Mouse (Mus musculus) hematopoietic stem cell, adult 5-6 weeks (primary cell): ENCODE results near the gene Ooep. TPM values are rescaled to one million over a fixed set of nuclear protein-coding genes. Genes with fewer than 3 reads are reported as not detected.

ENCODE experiments used
- ATAC-seq, 2 experiments: fragments of 125-278 bp in 1 of 2; replicated peaks in 1 of 2; 2 replicates each; pipeline ENCODE4 v1.8.0; 2016 to 2017; ENCODE audit warnings: inconsistent platforms in 2 of 2, mild to moderate bottlenecking in 2 of 2, moderate number of reproducible peaks in 2 of 2, low read depth in 1 of 2, moderate TSS enrichment in 1 of 2; ENCODE audit not compliant: low FRiP score in 2 of 2, poor library complexity in 2 of 2, severe bottlenecking in 2 of 2, insufficient read depth in 1 of 2, low TSS enrichment in 1 of 2
- total RNA-seq: library from RNA; stranded (forward); fragments of 172-1452, 232-1000 nt; gene quantifications from 2 replicates; pipeline ENCODE4 v1.2.3, GENCODE M21; 2017

The Ooep gene
- not detected in 2 replicates for total RNA-seq

DNA sequence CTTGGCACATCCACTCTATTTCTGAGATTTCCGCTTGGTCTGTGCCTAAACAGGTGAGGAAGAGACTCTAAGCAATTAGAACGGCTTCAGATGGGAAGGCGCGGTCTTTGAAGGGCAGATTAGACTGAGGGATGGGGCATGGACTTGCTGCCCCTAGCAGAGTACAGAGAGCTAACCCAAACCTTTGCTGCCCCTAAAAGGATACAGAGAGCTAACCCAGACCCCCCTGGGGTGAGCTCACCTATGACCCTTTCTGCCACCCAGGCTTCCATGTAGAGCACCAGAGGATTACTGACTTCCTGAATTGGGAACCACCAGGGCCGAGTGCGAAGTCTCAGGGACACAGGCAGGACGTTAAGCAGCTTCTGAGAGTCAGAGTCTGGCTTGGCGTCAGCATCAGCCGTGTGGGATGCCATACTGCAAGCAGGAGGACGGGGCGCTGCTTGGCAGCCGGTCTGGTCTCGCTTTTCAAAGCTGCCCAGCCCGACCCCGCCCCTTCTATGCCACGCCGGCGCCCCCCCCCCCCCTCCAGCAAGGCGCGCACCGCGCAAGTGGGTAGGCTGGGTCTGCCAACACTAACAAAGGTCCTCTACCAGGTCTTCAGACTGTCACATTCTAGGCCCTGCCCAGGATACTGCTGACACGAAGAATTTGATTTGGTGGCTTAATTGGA, at the start of gene Ooep:
Ooep (minus strand) TSS at position 613 of the 673 bp plus-strand sequence.
- peak; percentile 75 to 76 for ATAC-seq

DNA sequence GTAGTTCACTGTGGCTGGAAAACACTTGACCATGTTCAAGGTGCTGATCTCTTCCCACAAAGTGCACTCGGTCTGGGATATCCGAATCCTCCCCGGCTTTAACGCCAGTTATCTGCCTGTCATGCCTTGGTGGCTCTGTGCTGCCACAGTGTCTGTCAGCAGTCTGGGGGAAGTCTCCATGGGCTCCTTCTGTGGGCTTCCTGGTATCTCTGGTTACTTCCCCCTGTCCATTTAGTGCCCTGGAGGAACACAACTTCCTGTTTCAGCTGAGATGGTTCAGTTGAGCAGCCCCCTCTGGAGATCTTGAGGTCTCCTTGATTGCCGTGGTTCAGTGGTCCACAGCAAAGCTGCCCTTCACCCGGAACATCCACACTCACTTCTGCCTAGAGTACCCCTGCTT, 49.7 kb upstream of the Ooep start:
- peak; percentile 79 for ATAC-seq

- peak in 1 of 2 experiments; percentile 37; a peak in 1 of 4 replicates for ATAC-seq
Observed at GRCm38 (mm10) chr9:78427362-78427781, 48.8 kb upstream of the Ooep start.

GRCm38 (mm10) chr9:78401596-78401995, 23.1 kb upstream of the Ooep start:
- no peak for ATAC-seq

DNA sequence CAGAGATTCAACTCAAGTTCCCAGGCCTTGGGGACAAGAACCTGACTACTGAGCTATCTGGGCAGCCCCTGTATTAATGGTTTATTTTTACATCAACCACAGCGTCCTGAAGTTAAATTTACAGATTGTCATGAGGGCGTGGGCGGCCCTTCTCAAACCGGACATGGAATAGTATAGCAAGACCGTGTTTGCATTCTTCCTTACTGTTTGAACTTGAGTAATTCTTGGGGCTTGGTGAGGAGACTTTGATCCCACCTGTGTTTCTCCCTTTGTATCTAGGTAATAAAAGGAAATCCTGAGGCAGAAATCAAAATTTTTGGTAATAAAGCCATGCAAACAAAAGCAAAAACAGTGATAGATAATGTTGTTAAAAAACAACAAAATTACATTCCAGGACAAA, 22.0 kb upstream of the Ooep start:
- ATAC-seq, result no peak

GRCm38 (mm10) chr9:78396517-78396916, 18.0 kb upstream of the Ooep start:
- no peak for ATAC-seq

DNA sequence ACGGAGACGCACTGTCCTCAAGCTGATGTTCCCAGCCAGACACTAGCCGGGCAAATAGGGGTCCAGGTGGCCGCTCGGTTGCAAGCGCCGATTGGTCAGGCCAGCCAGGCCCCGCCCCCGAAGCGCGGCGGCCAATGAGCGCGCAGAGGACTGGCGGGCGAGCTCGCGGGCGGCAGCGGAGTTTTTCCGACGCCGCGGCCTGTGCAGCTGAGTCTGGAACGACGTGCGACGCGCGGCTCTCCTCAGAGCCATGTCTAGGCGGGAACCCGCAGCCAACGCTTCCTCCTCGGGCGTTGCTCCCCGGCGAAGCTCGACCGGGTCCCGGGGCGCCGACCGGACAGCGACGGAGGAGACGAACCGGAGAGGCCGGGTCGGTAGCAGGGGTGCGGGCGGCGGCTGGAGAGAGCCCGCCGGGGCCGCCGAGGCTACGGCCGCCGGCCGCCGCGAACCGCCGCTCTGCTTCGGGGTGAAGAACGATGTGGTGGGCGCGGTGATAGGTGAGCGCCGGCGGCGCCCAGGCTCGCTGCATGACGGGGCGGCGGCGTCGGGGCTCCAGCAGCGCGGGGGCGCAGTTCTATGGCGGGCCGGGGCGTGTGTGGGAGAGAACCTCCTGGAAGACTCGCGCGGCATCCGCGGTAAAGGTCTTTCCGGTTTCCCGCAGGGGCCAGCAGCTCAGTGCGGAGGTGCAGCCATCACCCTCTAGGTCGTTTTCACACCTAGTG, 17.3 kb upstream of the Ooep start, which contains the start of gene Ddx43:
Ddx43 (plus strand) TSS at position 148 of the 722 bp plus-strand sequence.
- ATAC-seq, result peak; percentile 51 to 52

DNA sequence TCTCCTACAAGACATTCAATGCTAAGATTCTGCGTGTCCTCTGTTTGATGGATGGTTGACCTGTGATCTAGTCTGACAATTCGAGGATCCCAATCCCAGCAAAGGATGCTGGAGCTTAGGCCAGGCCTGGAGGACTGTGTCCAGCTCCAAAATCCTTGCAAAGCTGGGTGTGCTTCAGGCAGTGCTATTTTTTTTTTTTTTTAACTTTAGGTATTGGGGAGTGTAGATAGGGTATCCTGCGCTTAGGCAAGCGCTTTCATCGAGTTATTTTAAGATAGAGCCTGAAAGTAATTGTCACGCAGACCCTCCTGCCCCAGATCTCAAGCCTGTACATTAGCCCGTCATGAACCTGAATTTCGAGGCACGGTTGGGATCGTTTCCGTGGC, 16.7 kb upstream of the Ooep start:
- ATAC-seq, result 0 out of 4 replicates have a peak, but pooled peaks of 1 of the 2 experiments have one; percentile 9

GRCm38 (mm10) chr9:78394602-78395001, 16.1 kb upstream of the Ooep start:
- no peak for ATAC-seq

GRCm38 (mm10) chr9:78393741-78394140, 15.2 kb upstream of the Ooep start:
- ATAC-seq, result no peak

DNA sequence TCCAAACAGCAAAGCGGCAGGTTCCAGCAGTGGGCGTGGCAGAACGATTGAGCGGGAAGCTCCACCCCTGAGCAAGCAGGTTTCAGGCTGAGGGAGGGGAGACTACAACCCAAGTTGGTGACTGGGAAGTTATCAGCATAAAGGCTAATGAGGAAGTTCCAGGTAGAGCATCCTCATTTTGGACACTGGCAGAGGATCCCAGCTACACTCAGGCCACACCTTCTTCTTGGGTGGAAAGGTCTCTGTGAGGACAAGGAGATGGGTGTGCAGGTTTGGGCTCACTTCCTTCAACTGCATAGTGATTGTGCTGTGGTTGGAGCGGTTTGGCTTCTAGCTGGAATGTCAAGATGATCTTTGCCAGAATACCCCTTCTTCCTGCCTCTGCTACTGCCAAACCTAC, 11.5 kb upstream of the Ooep start:
- ATAC-seq, result peak; percentile 42 to 63

GRCm38 (mm10) chr9:78386947-78387346, 8.4 kb upstream of the Ooep start:
- no peak for ATAC-seq

GRCm38 (mm10) chr9:78385893-78386292, 7.4 kb upstream of the Ooep start:
- ATAC-seq, result peak; percentile 22 to 51; a peak in 1 of 4 replicates

- ATAC-seq, result no peak
Observed at GRCm38 (mm10) chr9:78377546-78377945, 979 bp downstream of the Ooep start.

DNA sequence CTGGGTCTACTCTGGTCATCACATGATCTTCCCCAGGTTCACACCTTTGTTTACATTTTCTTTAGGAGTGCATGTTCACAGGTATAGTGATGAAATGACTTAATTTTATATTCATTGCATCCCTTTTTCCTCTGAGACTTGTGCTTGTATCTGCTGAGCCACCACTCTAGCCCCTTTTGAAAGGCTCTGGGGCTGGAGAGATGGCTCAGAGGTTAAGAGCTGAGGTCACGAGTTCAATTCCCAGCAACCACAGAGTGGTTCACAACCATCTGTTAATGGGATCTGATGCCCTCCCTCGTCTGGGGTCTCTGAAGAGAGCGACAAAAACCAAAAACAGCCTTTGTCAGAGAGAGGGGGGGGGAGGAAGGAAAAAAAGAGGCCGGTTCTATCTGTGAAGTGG, 3.0 kb downstream of the Ooep start:
- no peak for ATAC-seq

- no peak for ATAC-seq
Observed at GRCm38 (mm10) chr9:78374885-78375389, 3.6 kb downstream of the Ooep start.

DNA sequence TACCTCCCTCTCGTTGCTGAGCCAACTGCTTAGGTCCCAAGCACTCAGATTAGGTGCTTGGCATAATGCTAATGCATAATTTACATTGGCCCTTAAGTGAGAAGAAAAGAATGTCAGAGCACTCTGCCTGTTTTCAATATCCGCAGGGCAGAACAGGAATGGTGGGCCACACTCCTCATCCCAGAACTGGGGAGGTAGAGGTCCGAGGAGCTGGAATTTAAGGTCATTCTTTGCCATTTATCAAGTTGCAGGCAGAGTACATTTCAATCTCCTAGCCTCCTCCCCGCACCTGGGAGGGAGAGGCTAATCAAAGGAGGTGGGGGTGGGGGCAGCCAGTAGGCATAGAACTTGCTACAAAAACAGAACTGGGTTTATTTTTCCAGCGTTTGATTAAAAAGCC, 4.1 kb downstream of the Ooep start:
- no peak for ATAC-seq

DNA sequence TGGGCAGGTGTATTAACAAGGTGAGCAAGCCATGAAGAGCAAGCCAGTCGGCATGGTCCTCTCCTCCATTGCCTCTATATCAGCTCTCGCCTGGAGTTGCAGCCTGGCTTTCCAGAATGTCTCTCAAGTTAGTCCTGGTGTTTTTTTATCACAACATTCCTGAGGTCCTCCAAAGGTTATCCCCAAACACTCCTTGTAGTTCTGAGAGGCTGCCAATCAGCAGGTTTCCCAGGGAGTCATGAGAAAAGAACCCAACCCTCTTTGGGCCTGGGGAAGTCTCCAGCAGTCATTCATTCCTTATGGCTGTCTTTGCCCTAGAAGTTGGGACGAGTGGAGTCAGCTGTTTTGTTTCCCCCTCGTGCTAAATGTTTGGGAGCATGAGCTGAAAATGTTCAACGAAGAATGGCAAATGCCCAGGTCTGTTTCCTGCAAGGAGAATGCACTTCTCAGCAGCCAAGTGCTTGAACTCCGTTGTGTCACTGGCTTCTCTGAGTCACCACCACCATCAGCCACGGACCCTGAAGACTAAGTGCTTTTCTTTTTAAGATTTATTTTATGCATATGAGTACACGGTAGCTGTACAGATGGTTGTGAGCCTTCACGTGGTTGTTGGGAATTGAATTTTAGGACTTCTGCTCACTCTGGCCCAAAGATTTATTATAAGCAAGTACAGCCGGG, 5.6 kb downstream of the Ooep start:
- no peak for ATAC-seq
